Mouse (Mus musculus) midbrain, embryonic 12.5 days (tissue): Measurements from ENCODE around the gene Chchd3. TPM values are rescaled to one million over a fixed set of nuclear protein-coding genes. Genes with fewer than 3 reads are reported as not detected.

Source experiments
- ATAC-seq: fragments of 200-750 bp; cut with Nextera tagmentation; 2 replicates; pipeline ENCODE4 v1.8.0; 2017; ENCODE audit warnings: low read depth, moderate TSS enrichment, moderate library complexity; ENCODE audit not compliant: low FRiP score
- H3K27ac ChIP-seq: fragments of 300-500 bp; sonication (generic); replicated peaks from 2 replicates; pipeline ENCODE4 v1.5.1; 2016; ENCODE audit warnings: mild to moderate bottlenecking
- H3K27me3 ChIP-seq: fragments of 300-500 bp; sonication (generic); 2 replicates; pipeline ENCODE4 v1.6.1; 2016; ENCODE audit warnings: mild to moderate bottlenecking
- H3K36me3 ChIP-seq: fragments of 300-500 bp; sonication (generic); 2 replicates; pipeline ENCODE4 v1.6.1; 2016
- H3K4me1 ChIP-seq: fragments of 300-500 bp; sonication (generic); 2 replicates; pipeline ENCODE4 v1.6.1; 2016
- H3K4me2 ChIP-seq: fragments of 300-500 bp; sonication (generic); replicated peaks from 2 replicates; pipeline ENCODE4 v1.6.1; 2016; ENCODE audit warnings: mild to moderate bottlenecking, moderate library complexity
- H3K4me3 ChIP-seq: fragments of 300-500 bp; sonication (generic); 2 replicates; pipeline ENCODE4 v1.5.1; 2016; ENCODE audit warnings: mild to moderate bottlenecking
- H3K9ac ChIP-seq: fragments of 300-500 bp; sonication (generic); replicated peaks from 2 replicates; pipeline ENCODE4 v1.6.1; 2016; ENCODE audit warnings: mild to moderate bottlenecking, moderate library complexity
- H3K9me3 ChIP-seq: fragments of 300-500 bp; sonication (generic); 2 replicates; pipeline ENCODE4 v1.6.1; 2016; ENCODE audit warnings: mild to moderate bottlenecking
- WGBS: fragments of 180-500 bp; shearing (Covaris S2); methylation state at CpG from one replicate; pipeline ENCODE4 v1.1.7; 2016; 5-methylcytosine and 5-hydroxymethylcytosine counted together
- polyA plus RNA-seq: library from polyadenylated mRNA; unstranded; fragments of >200 nt; fragmentation: Nextera tagmentation; extraction: Ambion mirVana; gene quantifications from 2 replicates; pipeline ENCODE4 v1.2.1, GENCODE M21; 2016

Gene Chchd3
- polyA plus RNA-seq, 1 experiment from 2014 or later, result 118 TPM

DNA sequence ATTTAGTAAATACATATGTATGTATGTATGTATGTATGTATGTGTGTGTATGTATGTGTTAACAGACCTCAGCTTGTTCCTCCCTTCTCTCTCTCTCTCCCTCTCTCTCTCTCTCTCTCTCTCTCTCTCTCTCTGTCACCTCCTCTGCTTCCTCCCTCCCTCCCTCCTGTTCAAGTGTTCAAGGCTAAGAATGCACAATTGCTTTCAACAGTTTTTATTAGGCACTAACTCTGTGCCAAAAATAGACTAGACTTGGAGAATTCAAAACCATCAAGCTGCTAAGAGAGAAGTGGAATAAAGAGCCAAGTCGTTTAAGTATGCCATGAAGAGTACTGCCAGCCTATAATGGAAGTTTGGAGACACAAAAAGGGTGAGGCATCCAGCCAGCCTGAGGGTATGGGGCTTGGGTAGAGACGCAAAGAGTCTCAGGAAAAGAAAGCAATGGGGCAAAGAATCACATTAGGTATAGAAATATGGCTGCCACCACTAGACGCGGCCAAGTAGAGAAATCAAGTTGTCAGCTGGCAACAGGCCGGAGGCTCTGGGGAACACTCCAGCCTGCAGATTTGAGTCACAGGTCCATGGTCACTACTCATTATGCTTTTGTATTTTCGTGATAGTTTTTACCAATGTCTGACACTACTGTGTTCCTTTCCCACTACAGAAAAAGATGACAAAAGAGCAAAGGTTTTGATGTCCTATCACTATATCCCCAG, 10.2 kb downstream of the Chchd3 start:
- H3K9me3 ChIP-seq, result no peaks in the 10 kb centered on the region

DNA sequence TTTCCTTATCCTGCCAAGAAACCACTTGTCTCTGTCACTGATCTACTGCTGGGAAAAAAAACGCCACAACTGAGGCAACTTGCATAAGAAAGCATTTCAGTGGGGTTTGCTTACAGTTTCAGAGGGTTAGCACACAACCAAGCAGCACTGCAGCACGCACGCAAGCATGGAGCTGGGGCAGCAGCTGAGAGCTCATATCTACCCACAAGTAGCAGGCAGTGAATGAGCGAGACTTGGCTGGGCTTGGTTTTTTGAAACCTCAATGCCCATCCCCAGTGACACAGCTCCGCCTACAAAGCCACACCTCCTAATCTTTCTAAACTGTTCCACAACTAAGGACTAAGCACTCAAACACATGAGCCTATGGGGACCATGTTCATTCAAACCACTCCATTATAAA, 16.6 kb downstream of the Chchd3 start:
- no peak for ATAC-seq
- Histone ChIP-seq H3K4me3 (no peak overlapping the region), H3K27me3 (no peaks in the 10 kb centered on the region), H3K9me3 (no peaks in the 10 kb centered on the region), H3K9ac (no peak overlapping the region), H3K27ac (no peak overlapping the region), H3K36me3 (peaks cover 24% of the 10 kb centered on the region), H3K4me1 (no peaks in the 10 kb centered on the region), H3K4me2 (no peak overlapping the region)
- WGBS, result 97% methylated on average over 5 of the region's 5 CpGs

More for the DNA sequence above, 10.2 kb downstream of the Chchd3 start:
- 96% methylated on average over 6 of the region's 6 CpGs for WGBS
- Histone ChIP-seq H3K9ac (no peak overlapping the region), H3K27me3 (no peaks in the 10 kb centered on the region), H3K4me2 (no peak overlapping the region), H3K4me3 (no peak overlapping the region), H3K27ac (no peak overlapping the region), H3K4me1 (no peaks in the 10 kb centered on the region), H3K36me3 (peaks cover 19% of the 10 kb centered on the region)
- ATAC-seq, result no peak

DNA sequence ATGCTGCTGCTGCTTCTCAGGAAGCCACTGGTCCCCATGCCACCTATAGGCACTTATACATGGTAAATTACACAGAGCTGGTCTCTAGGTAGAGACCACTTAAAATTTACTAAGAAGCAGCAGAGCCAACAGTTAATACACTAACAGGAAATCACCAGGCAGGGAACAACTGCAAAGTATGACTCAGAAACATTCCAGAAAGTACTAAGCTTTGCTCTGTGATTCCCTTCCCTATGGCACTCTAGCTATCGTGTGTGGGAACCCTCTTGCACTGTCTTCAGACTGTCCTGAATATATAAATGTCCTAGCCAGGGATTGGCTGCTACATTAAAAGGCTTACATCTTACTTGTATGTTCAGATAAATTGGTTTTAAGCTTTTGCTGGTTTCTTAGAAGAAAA, 17.2 kb downstream of the Chchd3 start:
- Histone ChIP-seq H3K4me1 (no peaks in the 10 kb centered on the region), H3K9ac (no peak overlapping the region), H3K4me3 (no peak overlapping the region), H3K9me3 (no peaks in the 10 kb centered on the region), H3K27me3 (no peaks in the 10 kb centered on the region), H3K27ac (no peak overlapping the region), H3K36me3 (peaks cover 18% of the 10 kb centered on the region), H3K4me2 (no peak overlapping the region)
- ATAC-seq, result no peak
- WGBS, result 86% methylated on average over 1 of the region's 1 CpGs

DNA sequence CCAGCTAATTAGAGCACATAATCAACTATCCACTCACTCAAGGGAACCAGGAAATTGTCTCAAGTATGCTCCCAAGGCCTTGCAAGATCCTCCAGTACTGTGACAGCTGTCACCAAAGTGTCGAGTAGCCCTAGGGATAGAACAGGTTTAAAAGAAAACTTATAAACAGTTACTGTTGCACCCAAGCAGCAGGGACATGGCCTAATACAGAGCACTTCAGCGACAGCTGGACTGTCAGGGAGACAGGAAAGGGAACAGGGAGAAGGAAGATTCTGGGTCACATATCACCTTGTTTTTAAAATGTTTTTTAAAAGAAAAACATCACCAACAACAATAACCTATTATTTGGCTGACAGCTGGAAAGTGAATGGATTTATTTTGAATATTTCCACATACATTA, 18.1 kb downstream of the Chchd3 start:
- Histone ChIP-seq H3K4me2 (no peak overlapping the region), H3K4me1 (peaks cover 7% of the 10 kb centered on the region; the same call in 1 of the 2 replicates), H3K27ac (no peak overlapping the region), H3K9me3 (no peaks in the 10 kb centered on the region), H3K36me3 (peaks cover 18% of the 10 kb centered on the region), H3K4me3 (no peak overlapping the region), H3K27me3 (no peaks in the 10 kb centered on the region), H3K9ac (no peak overlapping the region)
- no peak for ATAC-seq
- WGBS, result 95% methylated on average over 2 of the region's 2 CpGs

DNA sequence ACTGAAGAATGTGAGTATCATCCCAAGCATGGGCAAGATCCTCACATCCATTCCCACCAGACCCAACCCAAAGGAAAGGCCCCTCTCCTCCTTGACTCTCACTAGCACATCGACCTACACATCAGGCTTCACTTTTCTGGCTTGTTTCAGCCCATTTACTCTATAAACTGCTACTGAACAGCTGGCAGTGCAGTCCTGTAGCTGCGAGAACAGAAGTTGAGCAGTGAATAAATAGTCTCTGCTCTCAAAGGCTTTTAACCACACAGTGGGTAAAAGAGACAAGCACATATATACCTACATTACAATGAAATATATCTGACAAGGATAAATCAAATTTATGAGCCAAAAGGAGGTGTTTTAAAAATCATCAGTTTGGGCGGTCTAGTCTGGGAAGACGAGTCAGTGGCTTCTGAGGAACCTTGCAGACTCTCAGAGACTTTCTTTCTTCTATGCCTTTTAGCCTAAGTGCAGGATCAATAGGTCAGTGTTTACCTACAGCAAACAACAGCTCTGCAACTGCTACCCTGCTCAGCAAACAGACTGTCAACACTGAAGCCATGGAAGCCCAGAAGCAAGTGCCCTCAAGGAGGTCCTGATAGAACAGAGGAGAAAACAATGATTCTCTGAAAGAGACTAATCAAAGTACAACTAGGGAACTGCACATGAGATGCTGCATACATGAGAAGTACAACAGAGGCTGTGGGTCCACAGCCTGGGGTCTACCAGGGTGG, 19.5 kb downstream of the Chchd3 start:
- Histone ChIP-seq H3K36me3 (peaks cover 18% of the 10 kb centered on the region), H3K4me1 (peaks cover 9% of the 10 kb centered on the region; the same call in 1 of the 2 replicates), H3K27me3 (no peaks in the 10 kb centered on the region), H3K4me3 (no peak overlapping the region), H3K9me3 (no peaks in the 10 kb centered on the region), H3K9ac (no peak overlapping the region), H3K4me2 (no peak overlapping the region), H3K27ac (no peak overlapping the region)
- WGBS, result 88% methylated on average over 4 of the region's 4 CpGs
- no peak for ATAC-seq

DNA sequence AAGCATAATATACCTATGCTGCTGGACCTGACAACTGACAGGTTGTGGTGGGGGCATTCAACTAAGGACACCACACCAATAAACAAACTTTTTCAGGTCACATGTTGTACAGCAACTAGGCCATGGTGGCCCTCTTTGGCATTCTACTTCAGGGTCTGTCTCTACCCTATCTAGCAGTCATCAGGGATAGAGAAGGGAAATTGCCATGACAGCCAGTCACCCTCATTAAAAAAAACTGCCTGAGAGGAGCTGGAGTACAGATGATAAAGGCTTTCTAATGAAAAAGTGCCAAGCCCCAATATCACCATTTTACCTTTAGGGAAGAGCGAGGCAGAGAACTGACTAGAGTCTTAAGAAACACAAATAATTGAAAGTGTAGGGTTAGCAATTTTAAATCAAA, 27.5 kb downstream of the Chchd3 start:
- 100% methylated on average over 1 of the region's 1 CpGs for whole genome bisulfite sequencing

DNA sequence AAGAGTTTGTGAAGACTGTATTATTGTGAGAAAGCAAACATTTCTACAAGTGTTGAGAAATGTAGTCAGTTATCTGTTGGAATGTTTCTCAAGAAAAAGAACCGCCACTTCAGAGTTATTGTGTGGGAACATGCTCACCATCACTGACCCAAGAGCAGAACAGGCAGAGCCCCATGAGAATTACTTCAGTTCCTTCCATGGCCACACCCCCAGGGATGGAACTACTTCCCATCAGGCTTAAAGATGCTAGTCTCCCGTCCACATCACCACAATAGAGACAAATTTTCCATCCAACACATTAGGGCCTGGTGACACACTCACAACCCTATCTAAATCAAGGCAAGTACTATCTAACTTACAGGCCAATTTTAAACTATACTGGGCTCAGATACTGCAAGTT, 28.4 kb downstream of the Chchd3 start:
- H3K27me3 ChIP-seq, result no peaks in the 10 kb centered on the region
- WGBS, result 77% methylated on average over 2 of the region's 2 CpGs
- ATAC-seq, result no peak
- no peaks in the 10 kb centered on the region for H3K9me3 ChIP-seq
- no peak overlapping the region for H3K27ac ChIP-seq
- no peak overlapping the region for H3K4me3 ChIP-seq
- H3K4me2 ChIP-seq, result no peak overlapping the region
- no peaks in the 10 kb centered on the region for H3K36me3 ChIP-seq
- H3K4me1 ChIP-seq, result no peaks in the 10 kb centered on the region
- H3K9ac ChIP-seq, result no peak overlapping the region

More for the DNA sequence above, 27.5 kb downstream of the Chchd3 start:
- H3K4me1 ChIP-seq, result peaks cover 7% of the 10 kb centered on the region; the same call in 1 of the 2 replicates
- H3K9me3 ChIP-seq, result no peaks in the 10 kb centered on the region
- H3K4me3 ChIP-seq, result no peak overlapping the region
- H3K27ac ChIP-seq, result no peak overlapping the region
- no peaks in the 10 kb centered on the region for H3K36me3 ChIP-seq
- H3K27me3 ChIP-seq, result no peaks in the 10 kb centered on the region
- no peak overlapping the region for H3K4me2 ChIP-seq
- H3K9ac ChIP-seq, result no peak overlapping the region
- no peak for ATAC-seq

DNA sequence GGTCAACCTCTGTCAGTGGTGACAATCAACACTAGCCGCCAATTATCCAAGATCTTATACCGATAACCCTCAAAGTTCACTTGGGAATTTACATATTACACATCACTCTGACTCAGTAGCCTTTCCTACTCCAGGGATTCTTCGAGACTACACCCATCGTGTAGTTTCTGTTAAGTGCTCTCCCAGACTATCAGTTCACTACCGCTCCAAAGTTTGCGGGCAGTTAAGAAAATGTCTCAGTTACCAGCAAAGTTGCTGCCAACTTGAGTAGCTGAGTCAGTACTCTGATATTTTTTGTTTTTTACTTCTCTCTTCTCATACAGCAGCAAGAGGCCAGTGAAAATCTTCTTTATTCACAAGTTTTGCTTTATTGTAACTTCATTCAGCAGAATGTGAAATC, 31.8 kb downstream of the Chchd3 start:
- WGBS, result 97% methylated on average over 6 of the region's 6 CpGs
- Histone ChIP-seq H3K4me3 (no peak overlapping the region), H3K27me3 (no peaks in the 10 kb centered on the region), H3K27ac (no peak overlapping the region), H3K4me1 (no peaks in the 10 kb centered on the region), H3K9me3 (no peaks in the 10 kb centered on the region), H3K4me2 (no peak overlapping the region), H3K36me3 (no peaks in the 10 kb centered on the region), H3K9ac (no peak overlapping the region)
- no peak for ATAC-seq

DNA sequence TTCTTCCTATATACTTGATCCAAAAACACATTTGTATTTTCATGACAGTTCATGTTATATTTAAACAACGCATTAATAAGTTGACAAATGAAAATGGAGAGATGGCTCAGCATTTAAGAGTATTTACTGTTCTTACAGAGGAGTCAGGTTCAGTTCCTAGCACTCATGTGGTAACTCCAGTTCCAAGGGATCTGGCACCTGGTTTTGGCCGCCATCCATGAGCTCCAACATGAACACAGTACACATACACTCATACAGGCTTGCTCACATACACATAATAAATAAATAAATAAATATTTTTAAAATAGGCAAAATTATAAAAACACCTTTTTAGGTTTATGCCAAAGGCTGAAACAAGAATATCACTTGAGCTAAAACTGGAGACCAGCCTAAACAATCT, 35.0 kb downstream of the Chchd3 start:
- Histone ChIP-seq H3K36me3 (no peaks in the 10 kb centered on the region), H3K4me3 (no peak overlapping the region), H3K27me3 (no peaks in the 10 kb centered on the region), H3K4me2 (no peak overlapping the region), H3K27ac (no peak overlapping the region), H3K4me1 (no peaks in the 10 kb centered on the region), H3K9me3 (no peaks in the 10 kb centered on the region), H3K9ac (no peak overlapping the region)
- WGBS, result 99% methylated on average over 2 of the region's 2 CpGs
- no peak for ATAC-seq

DNA sequence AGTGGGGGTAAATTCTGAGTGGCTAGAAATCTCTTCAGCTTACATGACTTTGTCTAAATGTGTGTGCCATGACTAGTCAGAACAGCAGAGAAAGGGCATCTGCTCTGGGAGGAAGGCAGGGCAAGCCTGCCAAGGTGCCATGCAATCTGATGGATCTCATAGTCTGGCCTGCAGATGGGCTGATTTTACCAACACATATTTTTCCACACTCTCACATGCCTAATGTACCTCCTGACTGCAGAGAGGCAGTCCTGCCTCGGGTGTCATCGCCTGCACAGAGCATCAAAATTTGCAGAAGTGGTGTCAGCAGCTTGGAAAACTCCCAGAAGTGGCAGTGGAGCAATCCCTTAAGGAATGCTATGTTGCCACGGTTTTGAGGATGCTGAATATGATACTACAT, 55.5 kb downstream of the Chchd3 start:
- H3K27me3 ChIP-seq, result no peaks in the 10 kb centered on the region
- H3K9me3 ChIP-seq, result no peaks in the 10 kb centered on the region
- 90% methylated on average over 3 of the region's 3 CpGs for WGBS
- no peak overlapping the region for H3K9ac ChIP-seq
- H3K27ac ChIP-seq, result no peak overlapping the region
- ATAC-seq, result no peak
- H3K4me1 ChIP-seq, result peaks cover 12% of the 10 kb centered on the region; the same call in 1 of the 2 replicates
- no peak overlapping the region for H3K4me2 ChIP-seq
- H3K4me3 ChIP-seq, result no peak overlapping the region
- H3K36me3 ChIP-seq, result no peaks in the 10 kb centered on the region

DNA sequence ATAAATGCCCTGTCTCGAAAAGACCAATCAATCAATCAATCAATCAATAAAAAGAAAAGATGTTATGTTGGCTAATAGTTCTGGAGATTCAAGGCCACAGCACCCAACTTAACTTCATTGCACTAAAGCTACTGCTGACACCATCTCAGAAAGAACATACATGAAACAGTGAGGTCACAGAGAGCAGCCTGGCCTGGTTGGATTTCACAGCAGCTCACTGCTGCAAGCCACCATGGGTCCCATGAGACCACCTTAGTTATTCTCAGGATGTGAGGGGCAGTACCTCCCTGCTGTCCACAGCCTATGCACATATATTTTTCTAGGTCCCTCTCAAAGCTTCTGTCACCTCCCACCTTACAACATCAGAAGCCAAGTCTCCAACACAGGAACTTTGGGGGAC, 57.1 kb downstream of the Chchd3 start:
- H3K4me2 ChIP-seq, result no peak overlapping the region
- H3K4me3 ChIP-seq, result no peak overlapping the region
- no peaks in the 10 kb centered on the region for H3K9me3 ChIP-seq
- WGBS, result 87% methylated on average over 1 of the region's 1 CpGs
- no peak overlapping the region for H3K9ac ChIP-seq
- no peak for ATAC-seq
- H3K27me3 ChIP-seq, result no peaks in the 10 kb centered on the region
- H3K27ac ChIP-seq, result no peak overlapping the region
- peaks cover 12% of the 10 kb centered on the region; the same call in 1 of the 2 replicates for H3K4me1 ChIP-seq
- H3K36me3 ChIP-seq, result no peaks in the 10 kb centered on the region

DNA sequence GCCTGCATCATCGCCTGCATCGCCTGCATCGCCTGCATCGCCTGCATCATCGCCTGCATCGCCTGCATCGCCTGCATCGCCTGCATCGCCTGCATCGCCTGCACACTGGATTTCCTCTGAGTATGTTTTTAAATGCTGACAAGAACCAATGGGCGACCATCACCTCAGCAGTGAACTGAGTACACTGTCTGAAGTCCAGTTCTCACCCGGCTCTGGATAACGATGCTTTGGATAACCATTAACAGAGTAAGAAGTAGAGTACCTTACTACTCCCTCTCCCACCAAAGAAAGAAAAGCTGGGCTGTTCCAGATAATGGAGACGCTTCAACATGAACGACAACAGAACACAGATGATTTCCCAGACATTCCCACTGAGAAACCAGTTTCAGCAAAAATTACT, 58.8 kb downstream of the Chchd3 start:
- WGBS, result 97% methylated on average over 15 of the region's 15 CpGs
- H3K4me1 ChIP-seq, result peaks cover 17% of the 10 kb centered on the region
- no peak overlapping the region for H3K9ac ChIP-seq
- H3K4me3 ChIP-seq, result no peak overlapping the region
- no peak overlapping the region for H3K27ac ChIP-seq
- no peaks in the 10 kb centered on the region for H3K27me3 ChIP-seq
- H3K4me2 ChIP-seq, result no peak overlapping the region
- ATAC-seq, result no peak
- no peaks in the 10 kb centered on the region for H3K36me3 ChIP-seq
- H3K9me3 ChIP-seq, result no peaks in the 10 kb centered on the region
